Mouse (Mus musculus) erythroid progenitor cell, adult 5-6 weeks (primary cell): ENCODE results near the gene Trap1. TPM values are rescaled to one million over a fixed set of nuclear protein-coding genes. Genes with fewer than 3 reads are reported as not detected.
"Not testable (repeated sequence)": the region's sequence is repeated elsewhere in the genome, so short reads cannot be mapped to it uniquely, and the experiment has no call there.

ENCODE experiments used
- ATAC-seq: replicated peaks from 2 replicates; pipeline ENCODE4 v1.8.0; 2016; ENCODE audit warnings: moderate number of reproducible peaks, mild to moderate bottlenecking, moderate TSS enrichment, inconsistent platforms; ENCODE audit not compliant: poor library complexity, low FRiP score, severe bottlenecking
- total RNA-seq, 2 experiments: library from RNA; stranded (forward) in 1 of 2; stranded (reverse) in 1 of 2; fragments of 150-400 nt in 1 of 2; fragments of 186-747, 209-891 nt in 1 of 2; gene quantifications; 2 replicates each; pipeline versions ENCODE4 v1.2.3 to v1.2.4; 2015 to 2017; ENCODE audit warnings: low replicate concordance in 2 of 2

The Trap1 gene
- total RNA-seq (2015; ENCODE audit: low replicate concordance) (16.8 and 17.7 TPM in 2 replicates), total RNA-seq (2017; ENCODE audit: low replicate concordance) (17.7 and 24.6 TPM in 2 replicates)

GRCm38 (mm10) chr16:4077384-4078061, at the start of gene Trap1:
Gene Trap1 (minus strand): TSS chr16:4077827.
- ATAC-seq = peak; percentile 97

GRCm38 (mm10) chr16:4117072-4117471, 39.4 kb upstream of the Trap1 start:
- peak; percentile 52; the same call in 1 of the 2 replicates for ATAC-seq

GRCm38 (mm10) chr16:4100374-4100773, 22.7 kb upstream of the Trap1 start:
- ATAC-seq = no peak

GRCm38 (mm10) chr16:4097521-4097920, 19.9 kb upstream of the Trap1 start:
- no peak for ATAC-seq

- no peak for ATAC-seq
These were observed 19.3 kb upstream of the Trap1 start for GRCm38 (mm10) chr16:4096898-4097297.

- ATAC-seq = no peak
These were observed 18.5 kb upstream of the Trap1 start for GRCm38 (mm10) chr16:4096141-4096540.

- no peak for ATAC-seq
These were observed 9.7 kb upstream of the Trap1 start for GRCm38 (mm10) chr16:4087214-4087913.

GRCm38 (mm10) chr16:4085851-4086387, 8.3 kb upstream of the Trap1 start:
- no peak for ATAC-seq

GRCm38 (mm10) chr16:4085051-4085450, 7.4 kb upstream of the Trap1 start:
- ATAC-seq = 0 out of 2 replicates have a peak, but pooled peaks have one; percentile 31

- not testable (repeated sequence) for ATAC-seq
These were observed 2.8 kb upstream of the Trap1 start for GRCm38 (mm10) chr16:4080419-4080818.

- ATAC-seq = no peak
These were observed 2.0 kb upstream of the Trap1 start for GRCm38 (mm10) chr16:4079656-4080055.

GRCm38 (mm10) chr16:4078302-4078701, 675 bp upstream of the Trap1 start:
- ATAC-seq = not testable (repeated sequence)

GRCm38 (mm10) chr16:4074836-4075235, 2.8 kb downstream of the Trap1 start:
- ATAC-seq = no peak

- ATAC-seq = no peak
These were observed 3.3 kb downstream of the Trap1 start for GRCm38 (mm10) chr16:4074297-4074696.

- peak; percentile 67 for ATAC-seq
These were observed 9.0 kb downstream of the Trap1 start for GRCm38 (mm10) chr16:4068588-4068987.

GRCm38 (mm10) chr16:4064945-4065344, 12.7 kb downstream of the Trap1 start:
- no peak for ATAC-seq

GRCm38 (mm10) chr16:4053811-4054210, 23.8 kb downstream of the Trap1 start:
- no peak for ATAC-seq

- ATAC-seq = no peak
These were observed 25.0 kb downstream of the Trap1 start for GRCm38 (mm10) chr16:4052601-4053000.

- no peak for ATAC-seq
These were observed 32.1 kb downstream of the Trap1 start for GRCm38 (mm10) chr16:4045524-4045923.

GRCm38 (mm10) chr16:4044093-4044492, 33.5 kb downstream of the Trap1 start:
- no peak for ATAC-seq

- no peak for ATAC-seq
These were observed 36.0 kb downstream of the Trap1 start for GRCm38 (mm10) chr16:4041646-4042045.
